Comparison of ENCODE assay signal across 8 mouse cellular contexts in the genomic region with DNA sequence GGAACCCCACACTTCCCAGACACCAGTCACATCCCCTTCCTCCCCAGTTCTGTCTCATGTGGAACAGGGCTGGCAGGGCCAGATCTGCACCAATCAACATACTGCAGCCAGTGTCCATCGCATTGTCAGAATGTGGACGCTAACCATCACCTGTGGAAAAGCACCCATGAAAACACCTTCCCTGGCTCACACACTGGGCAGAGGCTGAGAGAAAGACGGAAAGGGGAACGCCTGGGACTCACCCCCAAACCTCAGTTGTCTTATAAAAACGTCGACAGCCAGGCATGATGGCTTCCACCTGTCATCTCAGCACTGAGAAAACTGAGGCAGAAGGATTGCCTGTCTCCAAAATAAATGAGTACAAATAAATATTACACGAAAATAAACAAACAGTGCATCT. TPM values are rescaled to one million over a fixed set of nuclear protein-coding genes. Genes with fewer than 3 reads are reported as not detected.
DNase-seq lines count a peak whose midpoint lies in the region; ATAC-seq and TF ChIP-seq lines count a peak whose summit lies in the region.

No protein-coding gene starts in this region.

- DNase-seq in heart, embryonic 10.5 days (ENCODE audit: low spot score): no peak
- DNase-seq in heart, postnatal 10 days: no peak
- no peak for DNase-seq in hindbrain, embryonic 11.5 days (ENCODE audit: low spot score)
- no peak for DNase-seq in gastrocnemius, postnatal 36 days
- no peak for DNase-seq in embryo, embryonic 11 days
- no peak for DNase-seq in layer of hippocampus, adult 8-10 months (ENCODE audit: low spot score in 2 of 2)

- no peak overlapping the region for H3K27ac ChIP-seq in heart, embryonic 10.5 days
- H3K27ac ChIP-seq in hindbrain, embryonic 11.5 days (ENCODE audit: low read depth, low read length): no peak overlapping the region

- peak overlapping the region; percentile 37; the same call in 1 of the 2 replicates for H3K4me2 ChIP-seq in hindbrain, embryonic 11.5 days (replicated peaks; ENCODE audit: low read depth, low read length)

- peak; percentile 29; the same call in 1 of the 2 replicates for ATAC-seq in hindbrain, embryonic 11.5 days (ENCODE audit: low FRiP score)
- peak; percentile 10 for ATAC-seq in megakaryocyte progenitor cell, adult 5-6 weeks (replicated peaks; ENCODE audit: poor library complexity)

- intact Hi-C loops in heart, postnatal 10 days (cut with DNase I): loop anchor here (2.0 kb wide), 2 partner anchors 88 to 96 kb away; no protein-coding TSS in a partner anchor
- intact Hi-C loops in gastrocnemius, postnatal 36 days (cut with DNase I): loop anchor here (5.0 kb wide), 2 partner anchors 94 to 254 kb away; no protein-coding TSS in a partner anchor

- TF ChIP-seq CTCF in E14TG2a.4 (conservative IDR thresholded peaks at IDR 0.05; ENCODE audit: low read length): no peak

- 0 out of 2 replicates have a peak, but pooled peaks cover 8% of the 10 kb centered on the region for H3K27me3 ChIP-seq in heart, embryonic 10.5 days (ENCODE audit: insufficient read depth, poor library complexity, severe bottlenecking)
- peaks cover 42% of the 10 kb centered on the region for H3K27me3 ChIP-seq in E14TG2a.4 (ENCODE audit: insufficient read depth, low read length)
- no peaks in the 10 kb centered on the region for H3K27me3 ChIP-seq in hindbrain, embryonic 11.5 days (ENCODE audit: control insufficient read depth, insufficient read depth, low read length)

- no peaks in the 10 kb centered on the region for H3K36me3 ChIP-seq in heart, embryonic 10.5 days
- no peaks in the 10 kb centered on the region for H3K36me3 ChIP-seq in E14TG2a.4 (ENCODE audit: insufficient read depth, low read length)
- H3K36me3 ChIP-seq in hindbrain, embryonic 11.5 days (ENCODE audit: control insufficient read depth, insufficient read depth, low read length): no peaks in the 10 kb centered on the region

- WGBS in heart, embryonic 10.5 days: 52% methylated on average over 7 of the region's 7 CpGs
- WGBS in hindbrain, embryonic 11.5 days: 55% methylated on average over 7 of the region's 7 CpGs

- no peak overlapping the region for H3K9ac ChIP-seq in hindbrain, embryonic 11.5 days (ENCODE audit: low read depth, low read length)

- H3K4me3 ChIP-seq in heart, embryonic 10.5 days: peak overlapping the region; percentile 56
- H3K4me3 ChIP-seq in E14TG2a.4 (replicated peaks; ENCODE audit: low read length): peak overlapping the region; percentile 39
- H3K4me3 ChIP-seq in hindbrain, embryonic 11.5 days (ENCODE audit: low read depth, low read length): no peak overlapping the region

- peaks cover 29% of the 10 kb centered on the region for H3K4me1 ChIP-seq in heart, embryonic 10.5 days
- H3K4me1 ChIP-seq in E14TG2a.4 (replicated peaks; ENCODE audit: low read depth, low read length): peaks cover 40% of the 10 kb centered on the region
- no peaks in the 10 kb centered on the region for H3K4me1 ChIP-seq in hindbrain, embryonic 11.5 days (replicated peaks; ENCODE audit: control insufficient read depth, insufficient read depth, low read length)

- no peaks in the 10 kb centered on the region for H3K9me3 ChIP-seq in heart, embryonic 10.5 days
- H3K9me3 ChIP-seq in E14TG2a.4 (ENCODE audit: low read length): no peaks in the 10 kb centered on the region
- H3K9me3 ChIP-seq in hindbrain, embryonic 11.5 days (ENCODE audit: control insufficient read depth, low read length): no peaks in the 10 kb centered on the region

RNA-seq across cellular contexts. Expression of a gene that starts 14.6 kb away (rescaled TPM):
- polyA plus RNA-seq in heart, embryonic 10.5 days (2016; fragmentation: Nextera tagmentation; extraction: Ambion mirVana): 148 and 154 TPM in 2 replicates
- total RNA-seq in heart, postnatal 10 days (2021): 100 to 1,000 TPM; 105 to 121 TPM
- polyA plus RNA-seq in hindbrain, embryonic 11.5 days (2014; fragmentation: Nextera tagmentation; extraction: Ambion mirVana): 68.6 and 75.5 TPM in 2 replicates
- 12.1 and 19.4 TPM in 2 replicates for total RNA-seq in megakaryocyte progenitor cell, adult 5-6 weeks (2015)
- total RNA-seq in megakaryocyte progenitor cell, adult 5-6 weeks (2017): 20.4 and 21.8 TPM in 2 replicates
- 10 to 100 TPM; 80.5 to 83.4 TPM for total RNA-seq in gastrocnemius, postnatal 36 days (2021)
- 10 to 100 TPM; 74.0 to 91.8 (median 80.6) TPM for total RNA-seq in layer of hippocampus, adult 8-10 months (2022)
